Mouse (Mus musculus) ES-Bruce4 (cell line): ENCODE measurements at regions not wholly inside any gene's neighbourhood (a gene's known extent, or its start where the extent isn't known, plus 50 kb on each side); places are given as distances from the start of the nearest gene placed in this dataset.
"Not testable (repeated sequence)": the region's sequence is repeated elsewhere in the genome, so short reads cannot be mapped to it uniquely, and the experiment has no call there.

Experiments
- H3K27ac ChIP-seq: 2 replicates; pipeline ENCODE4 v1.5.1; 2012; ENCODE audit warnings: low read length, inconsistent platforms; ENCODE audit not compliant: insufficient read depth
- H3K27me3 ChIP-seq: 2 replicates; pipeline ENCODE4 v1.6.1; 2012; ENCODE audit warnings: mild to moderate bottlenecking, low read length, inconsistent platforms; ENCODE audit not compliant: control insufficient read depth, poor library complexity, insufficient read depth, severe bottlenecking
- H3K36me3 ChIP-seq: 2 replicates; pipeline ENCODE4 v1.6.1; 2012; ENCODE audit warnings: inconsistent platforms, mild to moderate bottlenecking, low read length, moderate library complexity; ENCODE audit not compliant: control insufficient read depth, poor library complexity, insufficient read depth, severe bottlenecking
- H3K4me1 ChIP-seq: one replicate; pipeline ENCODE4 v1.8.1; 2011; ENCODE audit warnings: low read length; ENCODE audit not compliant: control insufficient read depth, insufficient read depth
- H3K4me3 ChIP-seq: 2 replicates; pipeline ENCODE4 v1.5.1; 2011; ENCODE audit warnings: low read depth, mild to moderate bottlenecking, low read length
- H3K9ac ChIP-seq: 2 replicates; pipeline ENCODE4 v1.6.1; 2012; ENCODE audit warnings: low read depth, mild to moderate bottlenecking, inconsistent platforms; ENCODE audit not compliant: poor library complexity, severe bottlenecking
- H3K9me3 ChIP-seq: replicated peaks from 2 replicates; pipeline ENCODE4 v1.6.1; 2012; ENCODE audit warnings: mild to moderate bottlenecking, low read length, inconsistent platforms; ENCODE audit not compliant: control insufficient read depth, poor library complexity, insufficient read depth, severe bottlenecking
- CTCF ChIP-seq: IDR thresholded peaks from one replicate; pipeline ENCODE4 v1.8.1; 2011; ENCODE audit warnings: low read depth, low read length
- EP300 ChIP-seq: IDR thresholded peaks from 2 replicates; pipeline ENCODE4 v1.6.1; 2011; ENCODE audit warnings: low read depth, low read length; ENCODE audit not compliant: insufficient read depth
- POLR2A ChIP-seq: IDR thresholded peaks from one replicate; pipeline ENCODE4 v1.8.1; 2011; ENCODE audit warnings: low read length; ENCODE audit not compliant: insufficient read depth

DNA sequence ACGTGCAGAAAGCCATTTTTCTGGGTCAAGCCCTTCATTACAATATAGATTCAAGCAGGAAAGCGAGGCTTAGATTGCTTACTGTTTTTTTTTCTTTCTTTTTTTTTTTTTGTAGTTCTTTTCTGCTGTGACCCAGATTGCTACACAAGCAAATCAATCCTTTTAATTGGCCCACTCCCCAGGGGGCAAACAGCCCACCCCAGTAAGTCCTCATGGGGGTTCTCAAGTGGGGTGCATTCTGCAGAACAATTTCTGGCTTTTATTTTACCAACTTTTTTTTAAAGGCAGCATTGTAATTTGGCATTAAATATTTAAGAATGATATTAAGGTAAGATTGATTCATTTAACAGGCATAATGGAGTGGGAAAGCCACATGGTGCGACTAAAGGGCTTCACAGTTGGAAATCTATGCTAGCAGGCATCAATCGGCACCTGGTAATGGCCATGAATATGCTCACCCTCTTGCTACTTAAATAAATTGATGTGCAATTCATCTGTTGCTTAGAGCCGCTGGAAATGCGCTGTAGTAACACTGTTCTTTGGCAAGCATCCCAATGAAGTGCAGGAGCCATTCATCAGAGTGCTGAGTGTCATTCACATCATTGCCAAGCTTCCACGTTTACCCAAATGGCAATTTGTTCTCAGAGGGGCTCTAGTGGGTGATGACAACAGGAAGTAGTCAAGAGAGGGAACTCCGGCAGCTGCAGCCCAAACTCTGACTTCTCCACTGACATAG is 236.3 kb upstream of the Arhgap42 start:
- Histone ChIP-seq H3K4me1 (no peaks in the 10 kb centered on the region), H3K9me3 (no peaks in the 10 kb centered on the region), H3K27ac (no peak overlapping the region), H3K36me3 (no peaks in the 10 kb centered on the region), H3K4me3 (no peak overlapping the region), H3K27me3 (peaks cover 1% of the 10 kb centered on the region; the same call in 1 of the 2 replicates), H3K9ac (no peak overlapping the region)
- TF ChIP-seq POLR2A (no peak), EP300 (no peak), CTCF (no peak)

DNA sequence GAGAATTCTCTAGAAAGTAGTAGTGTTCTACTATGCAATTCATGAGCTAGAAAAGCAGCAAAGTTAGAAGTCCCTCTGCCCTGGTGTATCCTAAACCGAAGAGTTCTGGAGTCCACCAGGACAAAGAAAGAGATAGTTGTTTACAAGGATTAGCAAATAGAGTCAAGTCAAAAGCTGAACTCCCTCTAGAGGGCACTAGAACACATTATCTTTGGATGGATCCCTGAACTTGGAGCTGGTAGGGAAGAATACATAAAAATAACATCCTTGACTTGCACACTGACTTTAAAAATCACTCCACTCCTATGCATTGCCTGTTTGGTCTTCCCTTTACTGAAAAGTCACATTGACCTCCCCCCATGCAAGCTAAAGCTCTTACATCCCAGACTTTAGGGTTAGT is 205.3 kb upstream of the Arhgap42 start:
- TF ChIP-seq EP300 (no peak), CTCF (no peak), POLR2A (no peak)
- no peaks in the 10 kb centered on the region for H3K4me1 ChIP-seq
- no peaks in the 10 kb centered on the region for H3K36me3 ChIP-seq
- peaks cover 4% of the 10 kb centered on the region; the same call in 1 of the 2 replicates for H3K9me3 ChIP-seq
- H3K9ac ChIP-seq = no peak overlapping the region
- H3K27me3 ChIP-seq = no peaks in the 10 kb centered on the region
- H3K27ac ChIP-seq = no peak overlapping the region
- no peak overlapping the region for H3K4me3 ChIP-seq

DNA sequence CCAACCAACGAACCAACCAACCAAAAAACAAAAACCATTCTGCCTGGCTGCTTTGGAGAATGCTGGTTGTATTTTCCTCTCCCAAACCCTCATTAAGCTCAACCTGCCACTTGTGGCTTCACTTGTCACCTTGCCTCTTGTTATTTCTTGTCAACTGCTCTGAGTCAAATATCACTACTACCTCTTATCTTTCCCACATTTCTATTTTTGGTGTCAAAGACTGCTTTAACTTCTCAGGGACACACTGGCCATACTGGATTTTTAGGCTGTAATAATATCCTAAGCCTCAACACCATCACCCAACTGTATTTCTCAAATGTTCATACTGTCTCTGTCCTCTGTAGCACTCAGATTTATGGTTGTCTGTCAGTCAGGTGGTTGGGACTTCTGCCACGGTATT is 181.4 kb upstream of the Arhgap42 start:
- Histone ChIP-seq H3K9me3 (no peaks in the 10 kb centered on the region; the same call in 1 of the 2 replicates), H3K4me3 (no peak overlapping the region), H3K36me3 (no peaks in the 10 kb centered on the region), H3K27ac (no peak overlapping the region), H3K27me3 (no peaks in the 10 kb centered on the region), H3K4me1 (no peaks in the 10 kb centered on the region), H3K9ac (no peak overlapping the region)
- TF ChIP-seq EP300 = no peak
- TF ChIP-seq CTCF = no peak
- TF ChIP-seq POLR2A = no peak

DNA sequence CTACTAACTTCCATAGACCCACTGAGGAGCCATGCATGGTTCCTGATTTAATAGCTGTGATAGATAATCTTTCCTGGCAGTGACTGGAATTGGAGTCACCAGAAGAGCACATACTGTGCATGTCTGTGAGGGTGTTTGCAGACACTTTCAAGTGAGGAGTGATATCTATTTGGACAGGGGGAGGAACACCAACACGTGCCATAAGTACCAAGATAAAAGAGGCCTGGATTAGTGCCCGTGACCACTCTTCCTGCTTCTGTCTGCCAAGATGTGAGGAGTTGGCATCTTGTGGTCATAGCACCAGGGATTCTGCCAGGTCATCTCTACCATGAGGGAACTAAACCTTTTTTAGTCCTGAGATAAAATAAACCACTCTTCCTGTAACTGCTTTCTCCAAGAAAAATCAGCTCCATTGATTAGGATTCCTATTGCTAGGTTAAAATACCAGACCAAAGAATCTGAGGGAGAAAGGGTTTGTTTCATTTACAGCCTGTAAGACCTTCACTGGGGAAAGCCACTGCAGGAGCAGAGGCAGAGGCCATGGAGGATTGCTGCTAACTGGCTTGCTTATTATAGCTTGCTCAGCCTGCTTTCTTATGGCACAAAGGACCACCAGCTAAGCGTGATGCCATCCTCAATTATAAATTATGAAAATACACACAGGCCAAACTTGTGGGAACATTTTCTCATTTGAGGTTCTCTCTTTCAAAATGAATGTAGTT is 173.7 kb upstream of the Arhgap42 start:
- Histone ChIP-seq H3K36me3 (no peaks in the 10 kb centered on the region), H3K4me3 (no peak overlapping the region), H3K4me1 (no peaks in the 10 kb centered on the region), H3K27me3 (no peaks in the 10 kb centered on the region), H3K9ac (no peak overlapping the region), H3K9me3 (no peaks in the 10 kb centered on the region), H3K27ac (no peak overlapping the region)
- no peak for TF ChIP-seq EP300

DNA sequence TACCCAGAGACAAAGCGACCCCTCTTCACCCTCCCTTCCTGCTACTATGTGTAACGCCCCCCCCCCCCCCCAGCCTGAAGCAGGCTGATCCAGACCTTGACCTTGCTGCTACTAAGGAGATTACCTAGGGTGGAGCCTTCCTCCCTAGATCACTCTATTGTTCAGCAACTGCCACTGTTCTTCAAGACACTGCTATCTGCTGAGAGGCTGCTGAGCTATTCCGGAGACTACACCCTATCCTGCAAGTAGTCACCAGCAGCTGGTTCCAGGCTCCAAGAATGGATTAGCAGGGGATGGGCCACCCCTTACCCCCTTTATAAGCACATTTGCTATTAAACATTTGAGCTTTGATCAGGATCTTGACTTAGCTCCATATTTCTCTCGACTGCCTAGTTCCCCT is 155.3 kb upstream of the Arhgap42 start:
- H3K4me3 ChIP-seq, H3K9me3 ChIP-seq, H3K4me1 ChIP-seq, H3K9ac ChIP-seq, H3K36me3 ChIP-seq, H3K27me3 ChIP-seq: not testable (repeated sequence)
- peak; percentile 64 for TF ChIP-seq EP300
- H3K27ac ChIP-seq = peak overlapping the region; percentile 31; the same call in 1 of the 2 replicates

DNA sequence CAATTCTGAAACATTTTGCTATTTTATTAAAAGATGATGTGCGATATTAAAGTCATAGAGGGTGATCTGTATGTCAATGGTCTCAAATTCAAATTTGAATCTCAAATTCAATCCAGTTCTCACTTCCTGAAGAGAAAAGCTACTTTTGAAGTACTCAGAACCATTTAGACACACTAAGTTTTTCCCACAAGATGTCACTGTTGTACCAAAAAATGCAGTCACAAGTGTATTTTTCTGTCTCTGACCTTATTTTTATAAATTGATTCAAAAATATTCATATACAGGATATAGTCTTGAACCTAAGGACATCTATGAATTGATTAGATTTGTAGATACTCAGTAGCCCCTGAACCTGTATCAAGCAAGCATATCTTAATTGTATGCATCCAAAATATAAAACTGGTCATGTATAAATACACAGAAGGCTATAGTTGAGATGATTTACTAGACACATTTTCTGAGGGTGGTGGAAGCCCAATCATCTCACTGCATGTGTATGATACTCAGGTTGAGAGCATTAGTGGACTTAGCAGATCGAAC is 137.8 kb upstream of the Arhgap42 start:
- H3K4me1 ChIP-seq = no peaks in the 10 kb centered on the region
- H3K4me3 ChIP-seq = no peak overlapping the region
- no peak overlapping the region for H3K9ac ChIP-seq
- H3K27ac ChIP-seq = no peak overlapping the region
- TF ChIP-seq CTCF (no peak), EP300 (no peak), POLR2A (no peak)
- H3K9me3 ChIP-seq = 0 out of 2 replicates have a peak, but pooled peaks cover under 1% of the 10 kb centered on the region
- no peaks in the 10 kb centered on the region for H3K36me3 ChIP-seq
- no peaks in the 10 kb centered on the region for H3K27me3 ChIP-seq
